Mouse (Mus musculus) liver, adult 2 months (tissue): Measurements from ENCODE around the gene Ggt6.

Experiments used
- CTCF ChIP-seq: fragments of 200-500 bp; IDR thresholded peaks from 2 replicates; pipeline ENCODE4 v1.5.1; 2011; ENCODE audit warnings: low read depth, low read length, control low read depth
- POLR2A ChIP-seq: fragments of 200-500 bp; IDR thresholded peaks from 2 replicates; pipeline ENCODE4 v1.6.1; 2011; ENCODE audit warnings: low read length, control low read depth; ENCODE audit not compliant: insufficient read depth; ENCODE audit errors: extremely low read depth

- TF ChIP-seq CTCF: no peak
- no peak for TF ChIP-seq POLR2A
Observed at GRCm38 (mm10) chr11:72436756-72437650, 1.7 kb downstream of the Ggt6 start.
